Mouse (Mus musculus) lung, adult 2 months (tissue): ENCODE measurements around the gene Ntm.

Experiments
- CTCF ChIP-seq: fragments of 200-500 bp; IDR thresholded peaks from 2 replicates; pipeline ENCODE4 v1.5.1; 2011; ENCODE audit warnings: mild to moderate bottlenecking, low read length, control low read depth; ENCODE audit not compliant: insufficient read depth
- POLR2A ChIP-seq: fragments of 200-500 bp; IDR thresholded peaks from 2 replicates; pipeline ENCODE4 v1.6.1; 2011; ENCODE audit warnings: low read depth, mild to moderate bottlenecking, control low read depth, low read length, borderline replicate concordance; ENCODE audit errors: extremely low read depth

- TF ChIP-seq POLR2A (no peak), CTCF (no peak)
These were observed 171.6 kb downstream of the Ntm start for GRCm38 (mm10) chr9:29791199-29791915.
